Mouse (Mus musculus) mouse embryonic stem cell (cell line): ENCODE data around the gene Gm28042.

Experiments used
- in situ Hi-C, 2 experiments: fragments of 300-500 bp; cut with MboI; formaldehyde crosslinking; loops; 1 replicate in 1 of 2; 3 replicates in 1 of 2; pipeline ENCODE4 v1.14.3; 2019 to 2020; ENCODE audit warnings: low sequenced_read_pairs in 2 of 2, low pct_unique_long_range_greater_than_20kb in 1 of 2, mixed read lengths in 1 of 2; ENCODE audit not compliant: unreplicated experiment in 1 of 2

Gm28042 gene

GRCm38 (mm10) chr2:120026984-120027949 lies at the start of gene Gm28042, which contains the start of gene Jmjd7:
Gm28042 (plus strand) TSS chr2:120027493.
Jmjd7 (plus strand) TSS chr2:120027483.
- in situ Hi-C loops, result no loop called here

GRCm38 (mm10) chr2:119980343-119980986 lies 46.8 kb upstream of the Gm28042 start:
- in situ Hi-C loops, result no loop called here

- in situ Hi-C loops, result no loop called here
Observed at GRCm38 (mm10) chr2:119981631-119982030, 45.7 kb upstream of the Gm28042 start.

- in situ Hi-C loops, result no loop called here
Observed at GRCm38 (mm10) chr2:119985871-119986270, 41.4 kb upstream of the Gm28042 start.

GRCm38 (mm10) chr2:119986369-119986768 lies 40.9 kb upstream of the Gm28042 start:
- in situ Hi-C loops, result no loop called here

GRCm38 (mm10) chr2:119987441-119987840 lies 39.9 kb upstream of the Gm28042 start:
- in situ Hi-C loops, result no loop called here

GRCm38 (mm10) chr2:119988952-119989351 lies 38.3 kb upstream of the Gm28042 start:
- in situ Hi-C loops, result no loop called here

- in situ Hi-C loops, result no loop called here
Observed at GRCm38 (mm10) chr2:119990881-119991280, 36.4 kb upstream of the Gm28042 start.

GRCm38 (mm10) chr2:119992349-119992748 lies 34.9 kb upstream of the Gm28042 start:
- in situ Hi-C loops, result no loop called here

- in situ Hi-C loops, result no loop called here
Observed at GRCm38 (mm10) chr2:119993515-119993914, 33.8 kb upstream of the Gm28042 start.

GRCm38 (mm10) chr2:119994839-119995238 lies 32.5 kb upstream of the Gm28042 start:
- in situ Hi-C loops, result no loop called here

- in situ Hi-C loops, result no loop called here
Observed at GRCm38 (mm10) chr2:119995391-119996281, 31.7 kb upstream of the Gm28042 start.

- in situ Hi-C loops, result no loop called here
Observed at GRCm38 (mm10) chr2:119997354-119997753, 29.9 kb upstream of the Gm28042 start.

GRCm38 (mm10) chr2:119999731-120000130 lies 27.6 kb upstream of the Gm28042 start:
- in situ Hi-C loops, result no loop called here

GRCm38 (mm10) chr2:120000882-120001584 lies 26.3 kb upstream of the Gm28042 start:
- in situ Hi-C loops, result no loop called here

GRCm38 (mm10) chr2:120001956-120002355 lies 25.3 kb upstream of the Gm28042 start:
- in situ Hi-C loops, result no loop called here

- in situ Hi-C loops, result no loop called here
Observed at GRCm38 (mm10) chr2:120003970-120004369, 23.3 kb upstream of the Gm28042 start.

GRCm38 (mm10) chr2:120006696-120007095 lies 20.6 kb upstream of the Gm28042 start:
- in situ Hi-C loops, result no loop called here
